Mouse (Mus musculus): Measurements from ENCODE around the gene Angptl3.

Gene Angptl3

GRCm38 (mm10) chr4:99030686-99031085, at the start of gene Angptl3:
TSS of gene Angptl3 (plus strand) at chr4:99030954.
- no peak for DNase-seq (ENCODE audit: low spot score in 2 of 2)

DNA sequence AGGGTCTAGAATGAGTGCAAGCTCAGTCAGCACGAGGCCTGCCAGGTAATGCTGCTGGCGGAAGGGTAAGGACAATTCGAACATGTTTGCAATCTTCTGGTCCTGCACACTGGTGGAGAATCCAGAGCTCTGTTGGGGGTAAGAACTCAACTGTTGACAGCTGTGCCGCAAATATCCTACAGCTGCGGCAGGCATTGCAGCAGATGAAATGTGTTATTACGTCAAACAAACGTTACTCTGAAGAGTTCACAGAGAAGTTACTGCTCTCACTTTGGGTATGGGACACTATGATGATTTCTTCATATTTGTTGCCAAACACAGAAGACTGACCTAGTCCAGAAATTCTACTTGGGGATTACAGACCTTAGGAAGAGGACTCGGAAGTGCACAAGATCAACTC, 46.1 kb upstream of the Angptl3 start:
- DNase-seq (ENCODE audit: low spot score in 2 of 2) = no peak

- no peak for DNase-seq (ENCODE audit: low spot score in 2 of 2)
These were observed 37.3 kb upstream of the Angptl3 start for GRCm38 (mm10) chr4:98993491-98993890.

- DNase-seq (ENCODE audit: low spot score in 2 of 2) = no peak
These were observed 25.2 kb upstream of the Angptl3 start for GRCm38 (mm10) chr4:99005574-99005973.

GRCm38 (mm10) chr4:99006319-99006718, 24.4 kb upstream of the Angptl3 start:
- DNase-seq (ENCODE audit: low spot score in 2 of 2) = no peak

DNA sequence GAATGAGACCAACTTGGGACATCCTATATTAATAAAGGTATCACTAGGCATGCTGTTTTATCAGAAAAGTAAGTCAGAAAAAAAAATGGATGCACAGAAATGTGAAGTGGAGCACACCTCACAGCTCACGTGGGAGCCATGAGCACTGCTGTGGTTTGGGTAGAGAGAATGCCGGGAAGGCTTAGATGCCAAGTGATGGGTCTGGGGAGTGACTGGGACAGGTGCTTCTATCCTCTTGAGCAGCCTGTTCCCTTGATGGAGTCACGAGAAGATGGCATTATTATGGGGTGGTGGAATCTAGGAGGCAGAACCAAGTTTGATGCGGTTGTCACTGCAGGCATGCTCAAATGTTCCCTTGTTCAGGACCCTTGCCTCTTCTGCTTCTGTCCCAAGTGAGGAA, 19.7 kb upstream of the Angptl3 start:
- no peak for DNase-seq (ENCODE audit: low spot score in 2 of 2)

- no peak for DNase-seq (ENCODE audit: low spot score in 2 of 2)
These were observed 8.5 kb upstream of the Angptl3 start for GRCm38 (mm10) chr4:99022221-99022620.

GRCm38 (mm10) chr4:99028377-99028776, 2.4 kb upstream of the Angptl3 start:
- no peak for DNase-seq (ENCODE audit: low spot score in 2 of 2)

DNA sequence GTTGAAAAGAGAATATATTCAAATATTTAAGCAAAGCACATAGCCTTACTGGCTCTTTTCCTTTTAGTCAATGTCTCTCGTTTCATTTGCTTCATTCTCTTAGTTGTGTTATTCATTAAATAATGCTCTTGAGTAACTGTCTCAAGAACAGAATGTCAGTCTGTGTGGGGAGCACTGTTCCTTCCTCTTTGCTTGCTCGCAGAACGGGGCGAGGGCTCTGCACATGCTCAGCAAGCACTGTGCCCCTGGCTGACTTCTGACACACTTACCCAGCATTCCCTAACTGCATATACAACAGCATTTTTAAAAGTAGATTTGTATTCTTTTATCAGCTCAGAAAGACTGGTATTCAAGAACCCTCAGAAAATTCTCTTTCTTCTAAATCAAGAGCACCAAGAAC, 2.2 kb downstream of the Angptl3 start:
- no peak for DNase-seq (ENCODE audit: low spot score in 2 of 2)

DNA sequence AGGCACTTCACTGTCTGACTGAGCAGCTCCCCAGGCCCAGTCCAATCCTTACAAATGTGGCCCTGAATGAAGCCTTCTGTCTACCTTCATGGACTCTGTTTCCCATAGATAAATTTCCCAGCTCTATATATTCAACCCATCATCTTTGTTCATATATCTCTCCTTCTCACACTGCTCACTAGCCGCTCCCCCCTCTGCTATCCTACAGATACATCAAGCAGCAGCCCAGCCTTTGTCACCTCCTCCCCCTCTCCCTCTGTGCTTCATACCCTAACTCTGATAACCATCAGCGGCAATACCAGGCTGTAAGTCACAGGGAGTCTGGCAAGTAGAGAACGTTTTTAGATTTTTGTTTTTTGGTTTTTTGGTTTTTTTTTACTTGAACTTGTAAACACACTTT, 14.1 kb downstream of the Angptl3 start:
- no peak for DNase-seq (ENCODE audit: low spot score in 2 of 2)

DNA sequence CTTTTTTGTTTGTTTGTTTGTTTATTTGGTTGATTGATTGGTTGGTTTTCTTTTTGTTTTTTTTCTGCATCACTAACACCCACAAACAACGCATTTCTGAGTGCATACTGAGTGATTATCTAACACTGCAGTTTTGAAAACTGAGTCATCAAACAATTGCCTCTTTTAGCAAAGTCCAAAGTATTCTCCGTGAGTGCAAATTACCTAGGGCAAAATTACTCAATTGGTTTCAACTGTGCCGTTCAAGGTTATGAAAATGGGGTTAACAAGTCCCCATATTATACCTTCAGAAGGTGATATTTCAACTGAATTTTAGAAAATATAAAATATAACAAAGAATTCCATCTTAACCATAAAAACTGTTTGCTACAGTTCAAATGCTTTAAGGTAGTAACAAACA, 15.7 kb downstream of the Angptl3 start:
- DNase-seq (ENCODE audit: low spot score in 2 of 2) = no peak

DNA sequence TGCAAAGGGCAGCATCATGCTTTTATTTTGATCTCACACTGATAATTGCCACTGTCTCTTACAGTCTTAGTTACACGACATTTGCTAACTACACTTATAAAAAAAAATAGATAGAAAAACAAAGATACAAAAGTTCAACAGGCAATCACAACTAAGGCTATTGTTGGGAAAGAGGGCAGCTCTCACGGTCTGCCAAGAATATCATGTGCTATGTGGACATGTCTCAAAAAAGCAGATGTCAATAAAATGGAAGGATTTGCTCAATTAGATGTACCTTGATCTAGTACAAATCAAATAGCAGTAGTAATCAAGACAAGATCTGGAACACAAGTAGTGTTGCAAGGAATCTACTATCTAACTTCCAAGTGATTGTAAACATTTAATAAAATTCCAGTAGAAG, 17.8 kb downstream of the Angptl3 start:
- no peak for DNase-seq (ENCODE audit: low spot score in 2 of 2)

DNA sequence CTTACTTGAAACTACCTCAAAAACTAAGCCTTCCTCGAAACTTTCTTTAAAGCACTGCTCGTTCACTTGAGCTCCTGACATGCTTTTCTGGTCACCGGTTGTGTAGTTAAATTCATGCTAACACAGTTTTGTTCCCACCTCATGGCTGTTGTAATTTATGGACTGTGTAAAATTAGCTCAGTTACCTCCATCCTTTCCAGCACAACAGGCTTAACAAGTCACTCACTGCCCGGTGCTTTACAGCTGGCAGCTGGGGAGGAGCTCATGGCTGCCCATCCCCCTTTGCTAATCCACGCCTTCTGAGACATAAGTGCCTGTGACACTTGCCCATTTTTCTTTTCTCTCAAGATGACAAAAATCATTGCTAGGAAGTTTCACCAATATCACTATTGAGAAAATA, 33.8 kb downstream of the Angptl3 start:
- DNase-seq (ENCODE audit: low spot score in 2 of 2) = no peak

DNA sequence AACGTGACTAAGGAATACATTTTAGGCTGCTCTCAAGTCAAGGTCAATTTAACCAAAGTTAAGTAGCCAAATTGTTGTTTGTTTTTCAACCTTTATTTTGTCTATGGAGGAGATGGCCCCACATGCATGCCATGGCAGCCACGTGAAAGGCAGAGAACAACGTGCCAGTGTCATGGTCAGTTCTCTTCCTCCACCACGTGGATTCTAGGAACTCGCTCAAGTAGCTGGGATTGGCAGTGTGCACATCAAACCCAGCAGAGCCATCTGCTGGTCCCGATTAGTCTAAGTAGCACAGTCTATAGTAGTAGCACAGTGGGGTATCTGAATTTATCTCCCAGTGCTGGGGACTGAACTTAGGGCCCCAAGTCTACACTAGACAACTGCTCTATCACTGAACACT, 38.1 kb downstream of the Angptl3 start:
- no peak for DNase-seq (ENCODE audit: low spot score in 2 of 2)

DNA sequence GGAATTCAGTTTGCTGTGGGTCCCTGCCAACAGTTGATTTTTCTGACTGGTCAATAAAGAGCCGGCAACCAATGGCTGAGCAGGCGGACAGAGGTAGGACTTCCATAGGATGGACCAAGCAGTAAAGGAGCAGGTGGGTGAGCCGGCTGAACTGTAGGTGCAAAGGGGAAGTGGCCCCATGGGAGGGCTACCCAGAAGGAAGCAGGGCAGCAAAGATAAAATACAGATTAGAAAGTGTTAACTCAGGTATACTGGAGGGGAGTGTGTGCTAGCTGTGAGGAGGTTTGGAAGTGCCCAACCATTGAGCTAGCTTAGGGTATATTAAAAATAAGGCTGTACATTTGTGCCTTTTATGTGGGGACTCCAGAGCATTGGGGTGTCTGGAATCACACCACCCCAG, 47.3 kb downstream of the Angptl3 start:
- DNase-seq (ENCODE audit: low spot score in 2 of 2) = no peak

DNA sequence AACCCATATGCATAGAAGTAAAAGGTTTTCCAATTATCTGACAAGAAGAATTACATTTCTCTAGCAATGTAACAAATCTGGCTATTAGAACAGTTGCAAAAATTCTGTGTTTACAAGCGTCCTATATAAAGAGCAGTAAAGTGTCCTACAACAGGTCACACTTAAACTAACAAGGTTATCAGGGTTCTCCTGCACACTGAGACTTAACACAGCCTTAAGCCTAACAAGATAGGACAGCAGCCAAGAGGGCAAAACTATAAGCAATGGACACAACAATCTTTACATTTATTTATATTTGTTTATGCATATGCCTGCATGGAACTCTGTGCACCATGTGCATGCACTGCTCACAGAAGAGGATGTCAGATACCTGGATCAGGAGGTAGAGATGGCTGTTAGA, 50.4 kb downstream of the Angptl3 start:
- no peak for DNase-seq (ENCODE audit: low spot score in 2 of 2)

GRCm38 (mm10) chr4:99083862-99084261, 53.1 kb downstream of the Angptl3 start:
- no peak for DNase-seq (ENCODE audit: low spot score in 2 of 2)

- DNase-seq (ENCODE audit: low spot score in 2 of 2) = no peak
These were observed 57.2 kb downstream of the Angptl3 start for GRCm38 (mm10) chr4:99087760-99088485.

DNA sequence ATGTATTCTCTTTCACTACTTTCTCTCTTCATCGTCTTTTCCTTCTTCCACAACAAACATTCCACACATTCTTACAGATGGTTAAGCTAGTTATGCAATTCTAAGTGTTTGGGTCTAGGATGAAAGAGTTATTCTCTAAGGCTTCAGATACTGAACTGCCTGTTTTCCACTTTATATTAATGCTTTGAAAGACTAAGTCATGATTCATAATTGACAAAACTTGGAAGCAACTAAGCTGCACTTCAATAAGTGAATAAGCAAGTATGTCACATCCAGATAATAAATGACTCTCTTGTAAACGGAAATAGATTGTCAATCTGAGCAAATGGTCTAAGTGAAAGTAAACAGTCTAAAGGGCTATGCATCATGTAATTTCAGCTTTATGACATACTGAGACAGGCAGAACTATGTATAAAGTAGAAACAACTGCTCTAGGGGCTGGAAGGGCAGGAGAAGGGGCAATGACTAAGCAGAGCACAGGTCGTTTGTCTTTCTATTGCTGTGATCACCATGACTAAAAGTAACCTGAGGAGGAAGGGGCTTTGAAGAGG, 60.5 kb downstream of the Angptl3 start:
- DNase-seq (ENCODE audit: low spot score in 2 of 2) = no peak

DNA sequence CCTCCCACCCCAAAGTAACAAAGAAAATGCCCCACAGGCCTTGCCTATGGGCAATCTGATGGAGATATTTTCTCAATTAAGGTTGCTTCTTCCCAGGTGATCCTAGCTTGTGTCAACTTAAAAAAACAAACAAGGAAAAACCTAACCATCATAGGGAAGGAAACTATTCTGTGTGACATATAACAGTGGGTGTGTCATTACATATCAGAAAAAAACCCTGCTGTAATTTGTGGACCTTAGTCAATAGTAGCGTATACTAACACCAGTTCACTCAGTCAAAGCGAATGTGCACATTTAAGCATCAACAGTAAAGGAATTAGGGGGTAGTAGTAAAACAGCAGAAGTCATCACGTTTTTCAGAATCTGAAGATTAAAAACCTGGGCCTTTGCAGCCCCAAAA, 61.0 kb downstream of the Angptl3 start:
- no peak for DNase-seq (ENCODE audit: low spot score in 2 of 2)
